In the genomic region with DNA sequence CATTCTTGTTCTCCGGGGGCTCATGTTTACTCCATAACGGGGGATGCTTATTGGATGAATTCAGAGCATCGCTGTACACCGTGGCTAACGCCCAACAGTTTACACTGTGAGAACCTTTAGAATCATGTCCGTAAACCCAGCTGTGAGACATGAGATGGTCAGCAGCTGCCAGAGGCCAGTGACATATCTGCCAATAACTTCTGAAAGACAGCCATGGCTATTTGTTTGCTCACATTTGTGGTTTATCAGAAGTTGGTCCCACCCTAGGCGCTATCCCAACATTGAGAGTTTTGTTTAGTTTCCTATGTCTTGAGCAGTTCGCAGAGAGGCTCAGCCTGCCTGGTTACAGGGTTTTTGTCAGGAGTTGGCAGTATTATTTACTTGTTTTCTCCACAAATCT, we compare ENCODE assay signal across 16 mouse cellular contexts. TPM values are rescaled to one million over a fixed set of nuclear protein-coding genes. Genes with fewer than 3 reads are reported as not detected.
DNase-seq lines count a peak whose midpoint lies in the region; ATAC-seq and TF ChIP-seq lines count a peak whose summit lies in the region.
"Had no signal": no experiment of that assay in that cellular context is flagged by ENCODE, and none has a peak within 500 bp of the region (broad histone marks: within the 10 kb centered on the region; RNA-seq: fewer than 3 reads in every experiment).

No protein-coding gene starts in this region.

- WGBS in midbrain, embryonic 11.5 days, result 80% methylated on average over 8 of the region's 8 CpGs
- WGBS in midbrain, embryonic 10.5 days, result 84% methylated on average over 8 of the region's 8 CpGs
- WGBS in limb, embryonic 10.5 days, result 82% methylated on average over 8 of the region's 8 CpGs
- 86% methylated on average over 8 of the region's 8 CpGs for WGBS in cerebellum, adult 2 months

- H3K4me3 ChIP-seq in midbrain, embryonic 11.5 days (ENCODE audit: low read depth, low read length), result no peak overlapping the region
- H3K4me3 ChIP-seq in midbrain, embryonic 10.5 days, result no peak overlapping the region
- H3K4me3 ChIP-seq in limb, embryonic 10.5 days, result no peak overlapping the region
- no peak overlapping the region for H3K4me3 ChIP-seq in cerebellum, adult 2 months (replicated peaks; ENCODE audit: insufficient read depth, low read depth, low read length)
- H3K4me3 ChIP-seq: liver, embryonic 13.5 days had no signal

- no peaks in the 10 kb centered on the region for H3K36me3 ChIP-seq in midbrain, embryonic 11.5 days (ENCODE audit: control insufficient read depth, insufficient read depth, low read length)
- H3K36me3 ChIP-seq in midbrain, embryonic 10.5 days, result no peaks in the 10 kb centered on the region
- 0 out of 2 replicates have a peak, but pooled peaks cover 3% of the 10 kb centered on the region for H3K36me3 ChIP-seq in limb, embryonic 10.5 days
- H3K36me3 ChIP-seq: liver, embryonic 13.5 days had no signal

- H3K9ac ChIP-seq in midbrain, embryonic 11.5 days (ENCODE audit: low read length), result no peak overlapping the region
- H3K9ac ChIP-seq: liver, embryonic 13.5 days had no signal

- ATAC-seq in midbrain, embryonic 11.5 days (ENCODE audit: low FRiP score), result no peak
- ATAC-seq: Patski had no signal

- TF ChIP-seq POLR2A in cerebellum, adult 2 months (IDR thresholded peaks at IDR 0.05; ENCODE audit: borderline replicate concordance, insufficient read depth, low read length), result no peak

- H3K27ac ChIP-seq in midbrain, embryonic 11.5 days (ENCODE audit: low read depth, low read length), result no peak overlapping the region
- H3K27ac ChIP-seq in midbrain, embryonic 10.5 days (replicated peaks), result no peak overlapping the region
- H3K27ac ChIP-seq in limb, embryonic 10.5 days, result peak overlapping the region; percentile 80; the same call in 1 of the 2 replicates
- no peak overlapping the region for H3K27ac ChIP-seq in cerebellum, adult 2 months (ENCODE audit: insufficient read depth, low read length)
- H3K27ac ChIP-seq: liver, embryonic 13.5 days had no signal

- peaks cover 16% of the 10 kb centered on the region for H3K4me1 ChIP-seq in midbrain, embryonic 11.5 days (ENCODE audit: control insufficient read depth, insufficient read depth, low read length)
- peaks cover 50% of the 10 kb centered on the region for H3K4me1 ChIP-seq in midbrain, embryonic 10.5 days
- H3K4me1 ChIP-seq in limb, embryonic 10.5 days, result peaks cover 76% of the 10 kb centered on the region
- H3K4me1 ChIP-seq in cerebellum, adult 2 months (ENCODE audit: control insufficient read depth, insufficient read depth, low read length), result peaks cover 17% of the 10 kb centered on the region

- no peak for TF ChIP-seq CTCF in cerebellum, adult 2 months (IDR thresholded peaks at IDR 0.05; ENCODE audit: borderline replicate concordance, insufficient read depth, low read depth, low read length)

- peak; percentile 21 for DNase-seq in gastrocnemius, postnatal 25 days
- no peak for DNase-seq in gastrocnemius, postnatal 36 days
- peak; percentile 68 for DNase-seq in midbrain, embryonic 11.5 days (ENCODE audit: low spot score, missing footprints)
- no peak for DNase-seq in midbrain, embryonic 10.5 days (ENCODE audit: low spot score)
- no peak for DNase-seq in limb, embryonic 10.5 days (ENCODE audit: low spot score)
- DNase-seq in urinary bladder, postnatal 10 days (ENCODE audit: low spot score), result no peak
- DNase-seq in cerebellum, adult 2 months, result no peak
- DNase-seq in right cerebral cortex, postnatal 36 days (ENCODE audit: low spot score in 2 of 2), result no peak
- DNase-seq: adrenal gland, postnatal 36 days; cerebellum, adult 18-20 months; kidney, postnatal 4 days; liver, embryonic 13.5 days had no signal

- intact Hi-C loops in gastrocnemius, postnatal 36 days (cut with DNase I), result no loop called here

- no peaks in the 10 kb centered on the region for H3K9me3 ChIP-seq in midbrain, embryonic 11.5 days (ENCODE audit: control insufficient read depth, low read length)
- no peaks in the 10 kb centered on the region for H3K9me3 ChIP-seq in midbrain, embryonic 10.5 days (replicated peaks)
- H3K9me3 ChIP-seq in limb, embryonic 10.5 days (replicated peaks), result no peaks in the 10 kb centered on the region
- H3K9me3 ChIP-seq: liver, embryonic 13.5 days had no signal

- H3K4me2 ChIP-seq in midbrain, embryonic 11.5 days, result no peak overlapping the region
- H3K4me2 ChIP-seq: liver, embryonic 13.5 days had no signal

- H3K27me3 ChIP-seq in midbrain, embryonic 11.5 days (ENCODE audit: control insufficient read depth, insufficient read depth, low read length), result no peaks in the 10 kb centered on the region
- H3K27me3 ChIP-seq in midbrain, embryonic 10.5 days (ENCODE audit: low read depth, poor library complexity, severe bottlenecking), result peaks cover 12% of the 10 kb centered on the region
- H3K27me3 ChIP-seq in limb, embryonic 10.5 days (ENCODE audit: low read depth, poor library complexity, severe bottlenecking), result no peaks in the 10 kb centered on the region
- H3K27me3 ChIP-seq in cerebellum, adult 2 months (ENCODE audit: control insufficient read depth, insufficient read depth, low read length), result no peaks in the 10 kb centered on the region
- H3K27me3 ChIP-seq: Patski had no signal

RNA-seq across cellular contexts. Expression of gene Flnb, which starts 3.6 kb away (rescaled TPM):
- total RNA-seq in gastrocnemius, postnatal 25 days (2021), result 10 to 100 TPM in 1 of 2 experiments, 1 to 10 TPM in 1; 9.2 to 11.6 TPM
- total RNA-seq in gastrocnemius, postnatal 36 days (2021), result 1 to 10 TPM; 6.7 to 7.2 TPM
- polyA plus RNA-seq in midbrain, embryonic 11.5 days (2014; fragmentation: Nextera tagmentation; extraction: Ambion mirVana), result 10.9 and 12.0 TPM in 2 replicates
- 13.8 and 17.0 TPM in 2 replicates for polyA plus RNA-seq in midbrain, embryonic 10.5 days (2016; fragmentation: Nextera tagmentation; extraction: Ambion mirVana)
- polyA plus RNA-seq in limb, embryonic 10.5 days (2016; fragmentation: Nextera tagmentation; extraction: Ambion mirVana), result 18.7 and 31.3 TPM in 2 replicates
- polyA plus RNA-seq in cerebellum, adult 2 months (2012; rRNA removed), result 32.7 and 33.0 TPM in 2 replicates

RNA-seq across cellular contexts. Expression of gene Gm26661, which starts 30.0 kb away (rescaled TPM):
- not detected for total RNA-seq in gastrocnemius, postnatal 25 days (2021)
- not detected for total RNA-seq in gastrocnemius, postnatal 36 days (2021)
- polyA plus RNA-seq in midbrain, embryonic 11.5 days (2014; fragmentation: Nextera tagmentation; extraction: Ambion mirVana), result not detected in 2 replicates
- polyA plus RNA-seq in midbrain, embryonic 10.5 days (2016; fragmentation: Nextera tagmentation; extraction: Ambion mirVana), result not detected in 2 replicates
- not detected in 2 replicates for polyA plus RNA-seq in limb, embryonic 10.5 days (2016; fragmentation: Nextera tagmentation; extraction: Ambion mirVana)
- polyA plus RNA-seq in cerebellum, adult 2 months (2012; rRNA removed), result not detected in 2 replicates
- total RNA-seq: adrenal gland, postnatal 36 days; megakaryocyte, adult 5-6 weeks had no signal
- polyA plus RNA-seq: heart, postnatal 0 days; liver, embryonic 13.5 days; Patski; thymus, postnatal 0 days had no signal

Comparison
In these comparisons a context has a peak if more than half of its experiments do, and no peak if none do; other contexts are left out.
1. DNase-seq: peak in gastrocnemius, postnatal 25 days (single experiment) and midbrain, embryonic 11.5 days (single experiment); none in gastrocnemius, postnatal 36 days (0 of 2), midbrain, embryonic 10.5 days (single experiment), limb, embryonic 10.5 days (single experiment), urinary bladder, postnatal 10 days (single experiment), cerebellum, adult 2 months (0 of 2) and right cerebral cortex, postnatal 36 days (0 of 2).